ENCODE assay signal across 8 mouse cellular contexts in the genomic region with DNA sequence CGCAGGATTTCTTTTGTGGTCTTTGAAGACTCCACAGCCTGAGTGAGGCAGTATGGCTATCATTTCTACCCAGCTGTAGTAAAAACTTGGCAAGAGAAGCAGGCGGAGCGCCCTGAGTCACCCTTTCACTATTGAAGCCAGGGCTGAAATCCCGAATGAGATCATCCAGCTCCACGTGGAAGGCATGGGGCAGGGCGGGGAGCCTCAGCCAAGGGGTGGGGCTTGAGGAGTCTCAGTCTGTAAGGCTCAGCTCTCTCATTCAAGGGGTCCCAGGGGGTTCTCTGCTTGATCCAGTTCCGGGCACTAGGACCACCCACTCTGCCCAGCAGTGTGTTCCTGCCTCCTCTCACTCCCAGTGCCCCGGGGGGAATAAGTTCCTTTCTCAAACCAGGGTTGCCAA. TPM values are rescaled to one million over a fixed set of nuclear protein-coding genes. Genes with fewer than 3 reads are reported as not detected.
A peak's percentile ranks its signal among the peaks of the same experiment; 100 is the strongest.
DNase-seq lines count a peak whose midpoint lies in the region; ATAC-seq and TF ChIP-seq lines count a peak whose summit lies in the region.

No protein-coding gene starts in this region.

- intact Hi-C loops in gastrocnemius, postnatal 36 days (cut with DNase I): loop anchor here (5.0 kb wide), 2 partner anchors 1447 to 1462 kb away; no protein-coding TSS in a partner anchor
- intact Hi-C loops in left cerebral cortex, adult 2 months (cut with DNase I): no loop called here

- no peaks in the 10 kb centered on the region for H3K27me3 ChIP-seq in intestine, embryonic 14.5 days (replicated peaks; ENCODE audit: control insufficient read depth, insufficient read depth, low read length)

- peak; percentile 84 for ATAC-seq in intestine, embryonic 14.5 days (replicated peaks; ENCODE audit: low FRiP score, low TSS enrichment, low read depth)

- H3K4me1 ChIP-seq in intestine, embryonic 14.5 days (replicated peaks; ENCODE audit: control insufficient read depth, insufficient read depth, low read length): peaks cover 19% of the 10 kb centered on the region; the same call in 1 of the 2 replicates

- peak; percentile 95 for DNase-seq in adrenal gland, postnatal 14 days
- DNase-seq in embryo, embryonic 9.5 days (ENCODE audit: extremely low spot score): peak; percentile 84
- DNase-seq in gastrocnemius, postnatal 36 days: peak; percentile 84 to 91
- peak; percentile 90 for DNase-seq in intestine, embryonic 14.5 days (ENCODE audit: low spot score)
- DNase-seq in left cerebral cortex, adult 2 months (ENCODE audit: extremely low spot score in 1 of 2, low spot score in 2 of 2): peak; percentile 72 to 74
- peak; percentile 93 for DNase-seq in lung, postnatal 25 days (ENCODE audit: low spot score)
- DNase-seq in right cerebral cortex, adult 2 months (ENCODE audit: low spot score in 2 of 2): peak; percentile 77 to 80
- no peak for DNase-seq in spleen, adult 12 weeks (ENCODE audit: low spot score)

- H3K4me2 ChIP-seq in intestine, embryonic 14.5 days (ENCODE audit: low read length): peak overlapping the region; percentile 77

- peak overlapping the region; percentile 95 for H3K27ac ChIP-seq in intestine, embryonic 14.5 days (ENCODE audit: low read depth)
- peak overlapping the region; percentile 93 for H3K27ac ChIP-seq in left cerebral cortex, adult 2 months

- H3K4me3 ChIP-seq in intestine, embryonic 14.5 days (ENCODE audit: low read depth, low read length): peak overlapping the region; percentile 75
- H3K4me3 ChIP-seq in left cerebral cortex, adult 2 months: peak overlapping the region; percentile 69

- H3K9me3 ChIP-seq in intestine, embryonic 14.5 days (ENCODE audit: control insufficient read depth, low read length): no peaks in the 10 kb centered on the region

- peaks cover 42% of the 10 kb centered on the region for H3K36me3 ChIP-seq in intestine, embryonic 14.5 days (ENCODE audit: control insufficient read depth, insufficient read depth, low read length)

- TF ChIP-seq CTCF in left cerebral cortex, adult 2 months (IDR thresholded peaks at IDR 0.05): no peak

- H3K9ac ChIP-seq in intestine, embryonic 14.5 days (ENCODE audit: low read length): peak overlapping the region; percentile 91

- 2% methylated on average over 8 of the region's 8 CpGs for WGBS in intestine, embryonic 14.5 days

RNA-seq across cellular contexts. Expression of a gene that starts 2.2 kb away (rescaled TPM):
- 34.2 and 42.8 TPM in 2 replicates for total RNA-seq in adrenal gland, postnatal 14 days (2021)
- 10 to 100 TPM; 36.7 to 49.6 TPM for total RNA-seq in gastrocnemius, postnatal 36 days (2021)
- 24.7 and 30.8 TPM in 2 replicates for polyA plus RNA-seq in intestine, embryonic 14.5 days (2014; fragmentation: Nextera tagmentation; extraction: Ambion mirVana)
- total RNA-seq in left cerebral cortex, adult 2 months (2021): 10 to 100 TPM; 10.3 to 12.1 TPM
